Mouse (Mus musculus) brain, embryonic 14.5 days (tissue): ENCODE results near the gene Exoc8.

Experiments
- CTCF ChIP-seq: fragments of 200-500 bp; IDR thresholded peaks from 2 replicates; pipeline ENCODE4 v1.5.1; 2012; ENCODE audit warnings: inconsistent platforms, mild to moderate bottlenecking, moderate library complexity, borderline replicate concordance; ENCODE audit not compliant: insufficient read depth, insufficient read length; ENCODE audit errors: extremely low read depth
- POLR2A ChIP-seq: fragments of 200-500 bp; IDR thresholded peaks from 2 replicates; pipeline ENCODE4 v1.6.1; 2012; ENCODE audit warnings: mild to moderate bottlenecking, inconsistent platforms, borderline replicate concordance; ENCODE audit not compliant: poor library complexity, insufficient read depth, insufficient read length, severe bottlenecking; ENCODE audit errors: extremely low read depth

DNA sequence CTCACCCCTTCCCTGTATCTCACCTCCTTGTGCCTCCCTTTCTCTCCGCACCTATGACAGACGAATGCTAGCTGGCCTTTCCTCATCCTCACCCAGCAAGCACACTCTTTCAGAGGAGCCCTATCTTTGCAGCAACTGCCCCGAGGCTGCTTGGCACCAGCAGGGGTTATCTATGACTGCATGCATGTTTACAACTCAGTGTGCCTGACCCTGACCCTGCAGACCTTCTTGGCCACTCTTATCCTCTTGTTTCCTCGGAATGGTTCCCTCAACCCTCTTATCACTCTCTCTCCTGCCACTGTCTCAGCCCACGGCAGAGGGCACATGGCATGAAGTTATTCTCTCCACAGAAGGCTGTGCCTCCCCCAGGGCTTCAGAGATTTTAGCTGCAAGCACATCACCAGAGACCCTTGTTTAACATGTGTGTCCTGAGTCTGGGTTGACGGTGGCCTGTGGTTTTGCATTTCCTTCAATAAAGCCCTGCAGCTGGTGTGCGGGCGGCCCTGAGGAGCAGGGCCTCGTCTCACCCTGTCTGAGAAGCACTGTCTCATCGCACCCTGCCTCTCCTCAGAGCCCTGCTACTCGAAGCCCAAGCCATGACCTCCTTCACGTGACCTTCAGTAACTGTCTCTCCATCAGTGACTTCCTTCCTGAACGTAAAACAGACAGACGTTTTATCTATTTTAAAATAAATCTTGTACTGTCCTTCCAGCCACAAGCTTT is 28.2 kb upstream of the Exoc8 start:
- TF ChIP-seq CTCF (no peak), POLR2A (no peak)
